Mouse (Mus musculus) monocyte, adult 5-6 weeks (primary cell): Measurements from ENCODE around the gene Scp2d1. TPM values are rescaled to one million over a fixed set of nuclear protein-coding genes. Genes with fewer than 3 reads are reported as not detected.
"Not testable (repeated sequence)": the region's sequence is repeated elsewhere in the genome, so short reads cannot be mapped to it uniquely, and the experiment has no call there.

Experiments
- ATAC-seq: fragments of 153-309, 156-312 bp; replicated peaks from 2 replicates; pipeline ENCODE4 v1.8.0; 2017; ENCODE audit warnings: mild to moderate bottlenecking; ENCODE audit not compliant: low TSS enrichment, insufficient number of reproducible peaks, severe bottlenecking, poor library complexity, low FRiP score
- total RNA-seq: library from RNA; stranded (forward); fragments of 200-1000, 200-491, 200-594 nt; gene quantifications from 3 replicates; pipeline ENCODE4 v1.2.3, GENCODE M21; 2017

Scp2d1 gene
- total RNA-seq, result not detected in 3 replicates

DNA sequence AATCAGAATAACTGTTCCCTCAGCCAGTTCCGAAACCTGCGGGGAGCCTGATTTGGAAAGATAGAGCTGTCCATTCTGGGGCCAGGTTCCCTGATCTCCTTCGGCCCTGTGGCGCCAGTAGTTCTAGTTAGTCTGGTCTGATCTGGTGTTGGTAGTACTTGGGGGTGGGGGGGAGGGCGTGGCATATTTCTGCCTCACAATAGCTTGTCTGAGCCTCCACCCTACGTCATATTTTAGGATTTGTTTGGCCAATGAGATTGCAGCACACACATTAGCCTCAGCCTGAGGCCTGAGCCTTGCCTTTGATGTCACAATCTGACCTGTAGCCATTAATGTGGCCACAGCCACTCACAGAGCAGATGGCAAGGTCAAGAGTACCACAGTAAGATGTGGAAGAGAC, at the start of gene Scp2d1:
Scp2d1 (plus strand) TSS at position 301 of the 400 bp plus-strand sequence.
- not testable (repeated sequence) for ATAC-seq

DNA sequence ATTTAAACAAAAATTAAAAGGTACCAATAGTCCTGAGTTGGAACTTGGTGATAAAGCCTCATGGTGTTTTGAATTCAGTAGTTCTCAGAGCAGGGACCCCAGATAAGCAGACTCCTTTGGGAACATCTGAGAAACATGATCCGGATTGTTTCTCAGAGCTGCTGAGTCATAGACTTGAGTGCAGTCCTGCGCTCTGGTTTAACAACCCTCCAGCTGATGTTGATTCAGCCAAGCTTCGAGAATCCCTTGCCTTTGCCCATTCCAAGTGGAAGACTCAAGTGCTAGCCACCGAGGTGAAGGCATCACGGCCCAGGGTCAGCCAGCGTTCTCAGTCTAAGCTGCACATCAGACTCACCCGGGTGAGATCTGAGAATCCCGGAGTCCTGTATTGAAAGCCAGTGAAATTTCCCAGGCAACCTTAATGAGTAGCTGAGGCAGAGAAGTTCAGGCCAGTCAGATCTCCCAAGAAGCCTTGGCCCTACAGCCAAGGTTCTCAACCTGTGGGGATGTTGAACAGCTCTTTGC, 48.8 kb upstream of the Scp2d1 start:
- ATAC-seq, result no peak

DNA sequence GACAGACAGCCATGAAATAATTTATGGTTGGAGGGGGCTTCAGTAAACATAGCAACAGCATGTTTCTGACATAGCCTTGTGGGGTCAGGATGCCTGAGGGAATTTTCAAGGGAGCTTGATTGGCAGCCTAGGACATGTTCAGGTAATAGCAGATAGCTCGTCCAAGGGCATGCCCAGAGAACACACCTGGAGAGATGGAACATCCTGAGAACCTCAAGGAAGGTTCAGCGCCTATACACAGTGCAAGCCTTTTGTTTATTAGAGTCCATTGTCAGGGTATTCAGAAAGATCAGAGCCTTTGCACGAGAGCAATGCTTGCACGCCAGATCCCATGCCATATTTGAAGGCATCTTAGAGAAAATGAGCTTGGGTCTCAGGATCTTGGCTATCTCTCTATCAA, 47.8 kb upstream of the Scp2d1 start:
- ATAC-seq, result no peak

DNA sequence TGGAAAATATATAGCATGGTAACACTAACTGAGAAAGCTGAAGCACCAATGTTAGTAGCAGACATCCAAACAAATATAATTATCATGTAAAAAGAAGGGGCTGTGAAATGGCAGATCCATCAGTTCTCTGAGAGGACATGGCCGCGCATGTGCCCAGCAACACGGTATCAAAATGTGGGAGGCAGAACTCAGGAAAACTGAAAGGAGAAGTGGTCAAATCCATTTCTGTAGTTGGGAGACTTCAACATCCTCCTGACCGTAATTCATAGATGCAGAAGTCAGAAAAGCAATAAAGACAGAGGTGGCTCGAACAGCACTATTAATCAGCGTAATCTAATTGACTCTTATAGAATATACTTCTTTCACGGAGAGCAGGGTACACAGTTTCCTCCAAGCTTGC, 44.2 kb upstream of the Scp2d1 start:
- no peak for ATAC-seq

DNA sequence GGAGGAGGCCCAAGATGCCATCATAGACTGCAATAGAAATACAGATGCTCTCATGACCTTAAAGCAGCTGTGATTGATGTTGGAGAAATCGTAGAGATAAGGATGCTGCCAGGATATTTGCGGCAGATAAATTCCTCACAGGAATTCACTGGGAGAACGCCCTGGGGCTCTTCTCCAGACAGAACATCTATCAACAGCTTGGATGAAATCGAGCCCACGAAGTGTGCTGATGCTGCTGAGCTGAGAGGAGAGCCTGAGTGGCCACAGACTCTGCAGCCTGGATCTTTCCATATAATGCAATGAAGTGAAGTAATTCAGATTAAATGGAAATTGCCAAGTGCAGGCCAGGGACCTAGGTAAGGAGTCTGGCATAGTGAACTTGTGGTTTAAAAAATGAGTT, 42.7 kb upstream of the Scp2d1 start:
- no peak for ATAC-seq

DNA sequence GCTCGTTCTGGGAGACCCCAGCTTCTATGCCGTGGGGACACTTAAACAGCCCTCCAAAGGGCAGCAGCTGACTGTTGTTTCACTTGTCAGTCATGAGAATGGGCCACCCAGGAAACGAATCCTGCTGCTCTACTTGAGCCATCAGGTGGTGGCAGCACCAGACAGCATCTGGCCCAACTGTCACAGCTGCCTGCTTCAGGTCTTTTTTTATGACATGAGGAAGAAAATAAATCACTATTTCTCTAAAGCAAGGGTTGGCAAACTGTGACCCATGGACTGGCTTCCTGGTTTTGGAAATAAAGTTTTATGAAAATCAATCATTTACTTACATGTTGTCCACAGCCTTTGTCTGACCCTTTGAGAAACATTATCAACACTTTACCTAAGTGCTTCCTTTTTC, 41.6 kb upstream of the Scp2d1 start:
- no peak for ATAC-seq

DNA sequence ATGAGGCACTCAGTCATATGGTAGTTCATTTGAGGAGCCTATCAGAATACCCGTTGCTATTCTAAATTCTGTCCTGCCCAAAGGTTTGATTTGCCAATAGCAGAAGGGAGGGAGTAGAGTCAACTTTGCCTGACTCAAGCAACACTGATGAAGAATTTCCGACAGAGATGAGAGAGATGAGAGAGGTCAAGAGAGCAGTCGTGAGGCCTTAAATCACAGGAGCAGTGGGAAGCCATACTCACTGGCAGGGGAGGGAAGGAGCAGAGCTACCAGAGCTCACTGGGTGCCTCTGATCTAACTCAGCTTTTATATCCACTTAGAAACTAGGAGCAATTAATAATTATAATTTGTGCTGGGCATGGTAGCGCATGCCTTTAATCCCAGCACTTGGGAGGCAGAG, 41.0 kb upstream of the Scp2d1 start:
- ATAC-seq, result no peak

DNA sequence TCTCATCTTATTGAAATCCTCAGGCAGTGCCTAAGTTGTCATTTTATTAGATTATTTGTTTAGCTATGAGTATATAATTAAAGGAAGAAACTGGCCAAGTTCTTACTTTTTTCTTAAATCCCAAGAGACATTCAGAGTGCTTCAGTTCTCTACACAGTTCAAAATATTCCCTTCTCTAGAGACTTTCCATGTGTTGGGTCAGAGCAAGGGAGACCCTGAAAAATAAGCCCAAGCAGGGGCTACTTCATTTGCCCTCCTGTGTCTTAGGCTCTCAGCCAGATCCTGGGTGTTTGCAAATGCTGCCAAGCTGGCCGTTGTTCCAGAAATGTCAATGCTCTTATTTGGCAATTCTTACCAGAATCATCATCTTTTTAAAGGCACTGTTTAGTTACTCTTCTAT, 40.3 kb upstream of the Scp2d1 start:
- no peak for ATAC-seq

DNA sequence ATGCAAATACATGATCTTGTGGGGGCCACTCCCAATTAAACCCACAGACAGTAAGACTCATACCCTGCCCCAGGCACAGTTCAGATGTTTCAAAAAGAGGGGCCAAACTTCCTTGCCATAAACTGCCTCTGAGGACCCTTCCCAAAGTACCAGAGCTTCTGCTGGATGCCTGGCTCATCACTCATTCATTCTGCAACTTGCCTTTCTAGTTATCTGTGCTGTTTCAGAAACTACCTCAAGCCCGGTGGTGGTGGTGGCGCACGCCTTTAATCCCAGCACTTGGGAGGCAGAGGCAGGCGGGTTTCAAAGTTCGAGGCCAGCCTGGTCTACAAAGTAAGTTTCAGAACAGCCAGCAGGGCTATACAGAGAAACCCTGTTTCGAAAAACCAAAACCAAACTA, 39.6 kb upstream of the Scp2d1 start:
- no peak for ATAC-seq

DNA sequence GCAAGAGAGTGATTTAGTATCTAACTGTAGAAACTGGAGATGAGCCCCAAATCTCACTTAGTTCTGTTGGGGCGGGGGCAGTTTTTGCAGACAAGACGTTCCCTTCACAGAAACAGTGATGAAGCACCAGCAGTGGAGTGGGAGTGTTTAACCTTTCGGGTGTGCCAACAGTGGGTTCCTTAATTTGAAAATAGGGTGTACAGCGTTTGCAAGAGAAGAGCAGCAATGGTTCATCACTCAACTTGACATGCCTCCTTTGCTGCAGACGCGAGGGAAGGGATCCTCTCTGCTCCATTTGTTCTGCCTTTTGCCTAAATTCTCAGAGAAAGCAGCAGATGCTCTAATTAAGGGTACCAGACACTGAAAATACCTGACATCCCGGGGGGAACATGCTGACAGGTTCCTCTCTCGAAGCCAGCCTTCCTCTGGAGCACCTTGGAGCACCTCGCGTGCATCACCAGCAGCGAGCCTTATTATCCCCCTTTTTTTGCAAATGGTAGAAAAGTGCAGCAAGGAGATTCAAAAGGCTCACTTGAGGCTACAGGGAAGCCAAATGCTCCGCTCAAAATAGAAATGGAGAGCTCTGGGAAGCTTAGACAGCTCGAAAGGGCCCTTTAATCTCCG, 31.7 kb upstream of the Scp2d1 start:
- ATAC-seq, result no peak

DNA sequence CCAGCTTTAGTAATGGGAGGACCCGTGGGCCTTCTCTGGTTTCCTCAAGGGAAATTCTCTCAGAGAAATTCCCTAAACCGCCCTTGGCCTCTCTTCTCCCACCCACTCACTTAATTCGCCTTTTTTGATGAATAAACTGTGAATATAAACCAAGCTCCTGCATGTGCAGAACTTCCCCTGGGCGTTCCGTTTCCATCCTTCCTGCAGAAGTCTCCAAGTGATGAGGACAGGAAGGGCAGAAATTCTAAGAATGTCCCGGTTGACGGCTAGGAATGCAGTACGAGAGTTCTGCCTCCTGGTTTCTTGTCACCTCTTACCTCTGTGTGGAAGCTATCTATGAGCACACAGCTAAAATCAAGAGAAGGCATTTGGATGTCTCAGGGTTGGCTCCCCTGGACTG, 25.9 kb upstream of the Scp2d1 start:
- ATAC-seq, result no peak

DNA sequence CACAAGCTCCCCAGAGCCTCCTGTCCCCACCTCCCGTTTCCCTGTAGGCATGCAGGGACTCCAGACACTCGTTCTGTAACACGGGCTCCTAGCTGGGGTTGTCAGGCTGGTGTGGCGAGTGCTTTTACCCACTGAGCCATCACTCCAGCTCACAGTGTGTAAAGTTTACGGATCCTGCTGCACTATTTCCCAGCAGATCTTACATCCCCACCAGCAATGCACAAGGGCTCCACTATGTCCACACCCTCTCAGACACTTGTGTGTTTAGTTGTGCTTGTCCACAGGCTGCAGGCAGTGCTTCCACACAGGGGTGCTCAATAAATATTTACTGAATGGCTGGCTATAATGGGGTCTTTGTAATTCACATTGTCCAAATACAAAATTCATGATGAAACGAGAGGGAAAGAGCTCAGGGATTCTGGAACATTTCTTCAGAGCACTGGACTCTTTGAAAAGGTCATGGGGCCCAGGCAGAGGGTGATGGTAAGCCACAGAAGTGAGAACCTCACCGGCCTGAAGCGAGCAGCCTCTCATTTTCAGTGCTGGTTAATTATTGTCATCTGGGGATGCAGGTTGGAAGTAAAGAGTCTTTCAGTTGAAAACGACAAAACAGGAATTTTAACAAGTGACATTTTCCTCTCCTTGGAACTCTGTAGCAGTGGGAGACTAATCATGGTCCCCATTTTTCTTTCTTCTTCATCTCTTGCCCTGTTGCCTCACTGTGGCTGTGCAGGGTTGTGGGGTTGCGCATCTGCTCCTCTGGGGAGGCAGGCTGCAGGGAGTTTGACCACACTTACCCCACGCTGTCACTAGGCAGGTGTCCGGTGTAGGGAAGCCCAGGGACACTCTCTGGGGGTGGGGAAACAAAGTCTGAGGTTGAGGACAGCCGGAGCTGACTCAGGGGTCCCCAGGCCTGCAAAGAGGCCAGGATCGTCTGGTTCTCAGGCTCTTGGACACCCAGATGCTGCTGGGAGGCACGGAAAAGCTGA, 15.4 kb upstream of the Scp2d1 start:
- ATAC-seq, result no peak

DNA sequence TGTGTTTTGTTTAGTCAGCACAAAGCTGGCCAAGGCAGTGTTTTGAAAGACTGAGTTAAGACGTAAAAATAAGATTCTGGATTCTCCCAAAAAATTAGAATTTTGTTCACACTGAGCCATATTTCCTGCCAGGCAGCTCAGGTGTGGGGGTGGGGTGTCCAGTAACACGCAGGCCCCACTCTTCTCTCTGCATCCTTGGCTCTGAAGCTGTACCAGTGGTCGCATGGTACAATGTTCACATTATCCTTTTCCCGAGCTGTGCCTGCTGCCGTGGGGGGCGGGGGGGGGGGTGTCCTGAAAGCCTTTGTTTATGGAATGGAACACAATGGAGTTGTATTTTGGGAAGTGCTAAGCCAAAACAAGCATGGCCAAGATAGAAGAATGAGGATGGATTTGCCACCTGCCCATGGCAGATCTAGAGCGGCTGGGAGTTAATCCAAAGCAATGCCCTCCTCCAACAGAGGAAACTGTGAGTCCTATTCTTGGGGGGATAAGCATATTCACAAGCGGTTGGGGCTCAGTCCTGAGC, 5.1 kb downstream of the Scp2d1 start:
- no peak for ATAC-seq

DNA sequence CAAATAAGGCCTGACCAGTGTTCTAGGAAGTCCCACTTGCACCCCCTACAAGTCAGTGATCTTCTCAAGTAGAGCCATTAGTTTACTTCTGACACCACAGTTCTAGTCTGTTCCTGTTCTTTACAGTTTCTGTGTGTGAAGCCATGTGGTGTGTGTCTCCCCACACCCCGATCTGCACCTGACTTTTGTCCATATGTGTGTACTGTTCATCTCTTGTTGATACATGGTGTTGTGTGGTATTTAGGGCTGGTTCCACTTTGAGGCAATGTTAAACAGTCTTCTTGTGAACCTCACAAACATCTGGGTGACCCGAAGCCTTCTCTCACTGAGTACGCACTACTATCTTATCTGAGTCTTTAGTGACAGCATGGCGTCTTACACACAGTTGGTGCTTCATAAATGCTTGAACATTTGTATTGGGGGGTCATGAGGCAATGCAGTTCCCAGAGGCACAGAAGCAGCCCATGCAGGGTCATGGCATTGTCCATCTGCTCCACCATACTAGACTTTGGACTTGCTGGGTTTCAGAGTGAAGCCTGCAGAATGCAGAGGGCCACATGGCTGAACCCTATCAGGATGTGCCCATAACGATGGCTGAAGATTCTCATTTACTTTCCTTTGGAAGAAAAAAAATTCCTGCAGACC, 13.3 kb downstream of the Scp2d1 start:
- no peak for ATAC-seq

DNA sequence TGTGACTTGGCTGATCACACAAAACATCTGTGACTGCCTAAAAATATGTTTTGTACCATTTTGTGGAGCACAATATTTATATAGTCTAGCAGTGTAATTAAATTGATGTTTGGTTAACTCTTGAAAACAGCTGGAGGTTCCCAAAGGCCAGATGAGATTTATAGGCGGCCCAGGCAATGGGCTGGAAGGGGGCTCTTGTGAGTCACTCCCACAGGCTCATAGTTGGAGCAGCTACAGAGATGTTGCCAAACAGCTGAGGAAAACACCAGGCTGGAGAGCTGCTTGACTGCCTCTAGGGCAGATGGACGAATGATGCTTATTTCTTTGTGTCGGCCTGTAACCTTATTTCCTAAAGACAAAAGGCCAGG, 13.8 kb downstream of the Scp2d1 start:
- no peak for ATAC-seq

DNA sequence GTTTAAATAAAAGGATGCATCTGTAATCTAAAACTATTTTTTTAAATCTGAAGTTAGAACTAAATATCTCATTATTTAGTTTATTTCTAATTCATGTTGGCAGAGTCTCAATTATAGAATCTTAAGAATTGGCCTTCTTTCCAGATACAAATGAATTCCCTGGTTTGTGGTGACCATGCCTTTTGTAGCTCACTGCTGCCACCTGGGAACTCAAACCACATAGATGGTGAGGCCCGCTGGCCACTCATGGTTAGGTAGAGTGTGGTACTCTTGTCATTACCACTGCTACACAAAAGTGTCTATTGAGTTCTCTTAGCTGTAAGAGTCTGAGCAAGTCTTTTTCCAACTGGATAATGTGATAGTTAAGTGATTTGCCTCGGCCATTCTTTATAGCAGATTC, 45.4 kb downstream of the Scp2d1 start:
- ATAC-seq, result no peak
